Mouse (Mus musculus): ENCODE measurements around the gene Arhgef10l. TPM values are rescaled to one million over a fixed set of nuclear protein-coding genes. Genes with fewer than 3 reads are reported as not detected.
A peak's percentile ranks its signal among the peaks of the same experiment; 100 is the strongest.

Arhgef10l gene
- polyA plus RNA-seq, 1 experiment from 2014 or later: 23.6 TPM

- Histone ChIP-seq H3K27me3 (ENCODE audit: control insufficient read depth, insufficient read depth, low read length) (no peaks in the 10 kb centered on the region), H3K36me3 (ENCODE audit: control insufficient read depth, insufficient read depth, low read length) (no peaks in the 10 kb centered on the region), H3K27ac (ENCODE audit: low read depth, low read length) (no peak overlapping the region), H3K4me3 (ENCODE audit: low read depth, low read length) (no peak overlapping the region), H3K9ac (ENCODE audit: low read length) (no peak overlapping the region), H3K9me3 (ENCODE audit: control insufficient read depth, low read length) (no peaks in the 10 kb centered on the region), H3K4me2 (ENCODE audit: low read depth, low read length, severe bottlenecking) (no peak overlapping the region), H3K4me1 (replicated peaks; ENCODE audit: control insufficient read depth, insufficient read depth, low read length) (peaks cover 7% of the 10 kb centered on the region; the same call in 1 of the 2 replicates)
- WGBS: 85% methylated on average over 5 of the region's 5 CpGs
- DNase-seq (ENCODE audit: low spot score): no peak
- no peak for ATAC-seq (replicated peaks; ENCODE audit: low FRiP score)
These were observed 23.1 kb upstream of the Arhgef10l start for GRCm38 (mm10) chr4:140688826-140689425.

- H3K27me3 ChIP-seq (ENCODE audit: control insufficient read depth, insufficient read depth, low read length): no peaks in the 10 kb centered on the region
- WGBS: 78% methylated on average over 12 of the region's 12 CpGs
- H3K27ac ChIP-seq (ENCODE audit: low read depth, low read length): no peak overlapping the region
- ATAC-seq (replicated peaks; ENCODE audit: low FRiP score): no peak
- H3K4me3 ChIP-seq (ENCODE audit: low read depth, low read length): no peak overlapping the region
- H3K4me1 ChIP-seq (replicated peaks; ENCODE audit: control insufficient read depth, insufficient read depth, low read length): peaks cover 7% of the 10 kb centered on the region; the same call in 1 of the 2 replicates
- H3K9ac ChIP-seq (ENCODE audit: low read length): no peak overlapping the region
- no peaks in the 10 kb centered on the region for H3K9me3 ChIP-seq (ENCODE audit: control insufficient read depth, low read length)
- no peak overlapping the region for H3K4me2 ChIP-seq (ENCODE audit: low read depth, low read length, severe bottlenecking)
- H3K36me3 ChIP-seq (ENCODE audit: control insufficient read depth, insufficient read depth, low read length): no peaks in the 10 kb centered on the region
- DNase-seq (ENCODE audit: low spot score): no peak
These were observed 22.4 kb upstream of the Arhgef10l start for GRCm38 (mm10) chr4:140688044-140688825.

GRCm38 (mm10) chr4:140684881-140685303 is 19.1 kb upstream of the Arhgef10l start:
- H3K27ac ChIP-seq (ENCODE audit: low read depth, low read length): no peak overlapping the region
- H3K4me3 ChIP-seq (ENCODE audit: low read depth, low read length): no peak overlapping the region
- H3K9ac ChIP-seq (ENCODE audit: low read length): no peak overlapping the region
- no peaks in the 10 kb centered on the region for H3K9me3 ChIP-seq (ENCODE audit: control insufficient read depth, low read length)
- no peaks in the 10 kb centered on the region for H3K27me3 ChIP-seq (ENCODE audit: control insufficient read depth, insufficient read depth, low read length)
- H3K4me1 ChIP-seq (replicated peaks; ENCODE audit: control insufficient read depth, insufficient read depth, low read length): peaks cover 7% of the 10 kb centered on the region; the same call in 1 of the 2 replicates
- DNase-seq (ENCODE audit: low spot score) (no peak), ATAC-seq (replicated peaks; ENCODE audit: low FRiP score) (no peak)
- 56% methylated on average over 6 of the region's 6 CpGs for WGBS
- no peak overlapping the region for H3K4me2 ChIP-seq (ENCODE audit: low read depth, low read length, severe bottlenecking)
- no peaks in the 10 kb centered on the region for H3K36me3 ChIP-seq (ENCODE audit: control insufficient read depth, insufficient read depth, low read length)

DNA sequence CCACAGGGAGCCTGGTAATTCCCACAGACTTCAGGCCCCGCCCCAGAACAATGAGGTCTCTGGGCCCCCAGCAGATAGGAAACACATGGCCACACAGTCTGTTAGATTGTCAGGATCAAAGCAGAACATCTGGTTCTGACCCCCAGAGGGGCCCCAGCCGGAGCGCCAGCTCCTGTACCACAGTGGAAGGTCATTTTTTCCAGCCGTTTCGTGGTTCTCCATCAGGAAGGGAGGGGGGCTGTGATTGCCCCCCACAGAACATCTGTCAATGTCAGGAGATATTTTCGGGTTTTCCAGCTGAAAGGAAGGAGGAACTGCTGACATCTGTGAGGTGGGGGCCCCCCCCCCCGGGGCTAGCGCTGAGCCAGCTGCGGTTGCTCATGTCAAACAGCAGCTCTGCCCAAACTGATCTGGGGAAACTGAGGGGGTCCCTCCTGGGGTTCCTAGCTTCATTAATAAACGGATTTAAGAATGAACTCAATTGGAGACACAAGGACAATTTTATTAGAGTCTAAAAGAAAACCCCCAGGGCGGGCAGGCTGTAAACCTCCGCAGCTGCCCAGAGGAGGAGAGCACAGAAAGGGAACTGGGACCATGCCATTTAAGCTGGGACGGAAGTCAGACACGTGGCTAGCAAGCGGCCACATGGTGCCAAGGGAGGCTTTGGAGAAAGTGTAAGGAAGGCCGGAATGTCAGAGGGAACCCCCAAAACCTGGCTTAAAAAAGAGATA is 18.5 kb upstream of the Arhgef10l start:
- H3K9me3 ChIP-seq (ENCODE audit: control insufficient read depth, low read length): no peaks in the 10 kb centered on the region
- H3K4me1 ChIP-seq (replicated peaks; ENCODE audit: control insufficient read depth, insufficient read depth, low read length): peaks cover 7% of the 10 kb centered on the region; the same call in 1 of the 2 replicates
- H3K27me3 ChIP-seq (ENCODE audit: control insufficient read depth, insufficient read depth, low read length): no peaks in the 10 kb centered on the region
- ATAC-seq (replicated peaks; ENCODE audit: low FRiP score): no peak
- H3K4me3 ChIP-seq (ENCODE audit: low read depth, low read length): no peak overlapping the region
- no peaks in the 10 kb centered on the region for H3K36me3 ChIP-seq (ENCODE audit: control insufficient read depth, insufficient read depth, low read length)
- H3K4me2 ChIP-seq (ENCODE audit: low read depth, low read length, severe bottlenecking): no peak overlapping the region
- WGBS: 28% methylated on average over 16 of the region's 16 CpGs
- DNase-seq (ENCODE audit: low spot score): no peak
- H3K27ac ChIP-seq (ENCODE audit: low read depth, low read length): no peak overlapping the region
- H3K9ac ChIP-seq (ENCODE audit: low read length): no peak overlapping the region

GRCm38 (mm10) chr4:140683608-140684007 is 17.8 kb upstream of the Arhgef10l start:
- no peak for ATAC-seq (replicated peaks; ENCODE audit: low FRiP score)
- no peaks in the 10 kb centered on the region for H3K27me3 ChIP-seq (ENCODE audit: control insufficient read depth, insufficient read depth, low read length)
- no peaks in the 10 kb centered on the region for H3K9me3 ChIP-seq (ENCODE audit: control insufficient read depth, low read length)
- H3K4me1 ChIP-seq (replicated peaks; ENCODE audit: control insufficient read depth, insufficient read depth, low read length): peaks cover 7% of the 10 kb centered on the region; the same call in 1 of the 2 replicates
- no peaks in the 10 kb centered on the region for H3K36me3 ChIP-seq (ENCODE audit: control insufficient read depth, insufficient read depth, low read length)
- H3K9ac ChIP-seq (ENCODE audit: low read length): no peak overlapping the region
- 54% methylated on average over 8 of the region's 8 CpGs for WGBS
- no peak overlapping the region for H3K4me3 ChIP-seq (ENCODE audit: low read depth, low read length)
- no peak overlapping the region for H3K27ac ChIP-seq (ENCODE audit: low read depth, low read length)
- DNase-seq (ENCODE audit: low spot score): no peak
- no peak overlapping the region for H3K4me2 ChIP-seq (ENCODE audit: low read depth, low read length, severe bottlenecking)

- ATAC-seq (replicated peaks; ENCODE audit: low FRiP score): no peak
- no peaks in the 10 kb centered on the region for H3K9me3 ChIP-seq (ENCODE audit: control insufficient read depth, low read length)
- H3K27me3 ChIP-seq (ENCODE audit: control insufficient read depth, insufficient read depth, low read length): no peaks in the 10 kb centered on the region
- DNase-seq (ENCODE audit: low spot score): no peak
- no peak overlapping the region for H3K4me2 ChIP-seq (ENCODE audit: low read depth, low read length, severe bottlenecking)
- WGBS: 68% methylated on average over 8 of the region's 8 CpGs
- no peak overlapping the region for H3K27ac ChIP-seq (ENCODE audit: low read depth, low read length)
- H3K36me3 ChIP-seq (ENCODE audit: control insufficient read depth, insufficient read depth, low read length): no peaks in the 10 kb centered on the region
- no peak overlapping the region for H3K4me3 ChIP-seq (ENCODE audit: low read depth, low read length)
- H3K9ac ChIP-seq (ENCODE audit: low read length): no peak overlapping the region
- peaks cover 6% of the 10 kb centered on the region; the same call in 1 of the 2 replicates for H3K4me1 ChIP-seq (replicated peaks; ENCODE audit: control insufficient read depth, insufficient read depth, low read length)
These were observed 15.1 kb upstream of the Arhgef10l start for GRCm38 (mm10) chr4:140680731-140681397.

GRCm38 (mm10) chr4:140679723-140680380 is 14.0 kb upstream of the Arhgef10l start:
- WGBS: 30% methylated on average over 17 of the region's 18 CpGs

DNA sequence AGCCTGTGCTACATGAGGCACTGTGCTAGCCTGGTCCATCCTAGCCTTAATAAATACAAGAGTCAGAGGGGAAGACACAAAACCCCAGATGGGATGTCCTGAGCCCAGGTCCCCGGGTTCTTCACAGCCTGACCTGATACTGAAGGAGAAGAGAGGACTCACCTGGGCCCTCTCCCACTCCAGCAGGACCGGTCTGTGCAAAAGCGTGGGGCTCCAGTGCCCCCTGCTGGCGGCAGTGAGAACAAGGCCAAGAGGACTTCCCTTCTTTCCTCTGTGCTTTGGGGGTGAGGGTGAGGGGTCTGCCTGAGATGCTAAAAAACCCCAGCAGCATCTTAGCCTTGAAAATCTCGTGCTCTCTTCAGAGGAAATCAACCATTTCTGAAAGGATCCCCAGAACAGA is 13.2 kb upstream of the Arhgef10l start:
- H3K36me3 ChIP-seq (ENCODE audit: control insufficient read depth, insufficient read depth, low read length): no peaks in the 10 kb centered on the region
- H3K9ac ChIP-seq (ENCODE audit: low read length): no peak overlapping the region
- peak; percentile 33; the same call in 1 of the 2 replicates for ATAC-seq (replicated peaks; ENCODE audit: low FRiP score)
- H3K4me1 ChIP-seq (replicated peaks; ENCODE audit: control insufficient read depth, insufficient read depth, low read length): no peaks in the 10 kb centered on the region; the same call in 1 of the 2 replicates
- no peak overlapping the region for H3K27ac ChIP-seq (ENCODE audit: low read depth, low read length)
- peak; percentile 84 for DNase-seq (ENCODE audit: low spot score)
- 21% methylated on average over 5 of the region's 5 CpGs for WGBS
- H3K4me3 ChIP-seq (ENCODE audit: low read depth, low read length): no peak overlapping the region
- H3K27me3 ChIP-seq (ENCODE audit: control insufficient read depth, insufficient read depth, low read length): no peaks in the 10 kb centered on the region
- no peak overlapping the region for H3K4me2 ChIP-seq (ENCODE audit: low read depth, low read length, severe bottlenecking)
- no peaks in the 10 kb centered on the region for H3K9me3 ChIP-seq (ENCODE audit: control insufficient read depth, low read length)

More at GRCm38 (mm10) chr4:140679723-140680380, 14.0 kb upstream of the Arhgef10l start:
- DNase-seq (ENCODE audit: low spot score) (peak; percentile 87), ATAC-seq (replicated peaks; ENCODE audit: low FRiP score) (no peak)
- no peak overlapping the region for H3K4me3 ChIP-seq (ENCODE audit: low read depth, low read length)
- H3K9me3 ChIP-seq (ENCODE audit: control insufficient read depth, low read length): no peaks in the 10 kb centered on the region
- H3K4me1 ChIP-seq (replicated peaks; ENCODE audit: control insufficient read depth, insufficient read depth, low read length): peaks cover 6% of the 10 kb centered on the region; the same call in 1 of the 2 replicates
- no peak overlapping the region for H3K27ac ChIP-seq (ENCODE audit: low read depth, low read length)
- no peaks in the 10 kb centered on the region for H3K36me3 ChIP-seq (ENCODE audit: control insufficient read depth, insufficient read depth, low read length)
- no peak overlapping the region for H3K4me2 ChIP-seq (ENCODE audit: low read depth, low read length, severe bottlenecking)
- no peaks in the 10 kb centered on the region for H3K27me3 ChIP-seq (ENCODE audit: control insufficient read depth, insufficient read depth, low read length)
- H3K9ac ChIP-seq (ENCODE audit: low read length): no peak overlapping the region

Measured in forebrain, embryonic 11.5 days (tissue).